Mouse (Mus musculus) forebrain, postnatal 0 days (tissue): ENCODE data around the gene Slc43a2. TPM values are rescaled to one million over a fixed set of nuclear protein-coding genes. Genes with fewer than 3 reads are reported as not detected.

Source experiments
- ATAC-seq: fragments of 200-750 bp; cut with Nextera tagmentation; 2 replicates; pipeline ENCODE4 v1.8.0; 2017; ENCODE audit warnings: mild to moderate bottlenecking, moderate library complexity
- DNase-seq: peaks from one replicate; pipeline ENCODE4 v3.0.0-alpha.2; 2015
- H3K27ac ChIP-seq: fragments of 300-500 bp; sonication (generic); 2 replicates; pipeline ENCODE4 v1.5.1; 2014; ENCODE audit warnings: low read depth, mild to moderate bottlenecking, antibody characterized with exemption, low read length, moderate library complexity, mixed read lengths
- H3K27me3 ChIP-seq: fragments of 300-500 bp; sonication (generic); 2 replicates; pipeline ENCODE4 v1.6.1; 2014; ENCODE audit warnings: mild to moderate bottlenecking, low read length, mixed read lengths; ENCODE audit not compliant: insufficient read depth
- H3K36me3 ChIP-seq: fragments of 300-500 bp; sonication (generic); 2 replicates; pipeline ENCODE4 v1.6.1; 2014; ENCODE audit warnings: mild to moderate bottlenecking, moderate library complexity; ENCODE audit not compliant: insufficient read depth
- H3K4me1 ChIP-seq: fragments of 300-500 bp; sonication (generic); 2 replicates; pipeline ENCODE4 v1.6.1; 2014; ENCODE audit warnings: antibody characterized with exemption; ENCODE audit not compliant: insufficient read depth
- H3K4me2 ChIP-seq: fragments of 300-500 bp; sonication (generic); 2 replicates; pipeline ENCODE4 v1.6.1; 2014; ENCODE audit warnings: low read depth, mild to moderate bottlenecking, moderate library complexity
- H3K4me3 ChIP-seq: fragments of 300-500 bp; sonication (generic); 2 replicates; pipeline ENCODE4 v1.5.1; 2014; ENCODE audit warnings: low read depth, low read length, mixed read lengths
- H3K9ac ChIP-seq: fragments of 300-500 bp; sonication (generic); 2 replicates; pipeline ENCODE4 v1.6.1; 2014; ENCODE audit warnings: mild to moderate bottlenecking
- H3K9me3 ChIP-seq: fragments of 300-500 bp; sonication (generic); 2 replicates; pipeline ENCODE4 v1.6.1; 2016; ENCODE audit warnings: low read length
- CTCF ChIP-seq: sonication (generic); IDR thresholded peaks from 2 replicates; pipeline ENCODE4 v1.5.1; 2016; ENCODE audit warnings: antibody characterized with exemption, control low read depth, low read depth
- WGBS: fragments of 180-500 bp; shearing (Covaris S2); extraction: QIAGEN DNeasy Blood & Tissue Kit; methylation state at CpG from one replicate; pipeline ENCODE4 v1.1.7; 2014; 5-methylcytosine and 5-hydroxymethylcytosine counted together
- polyA plus RNA-seq: library from polyadenylated mRNA; unstranded; fragments of >200 nt; fragmentation: Nextera tagmentation; extraction: Ambion mirVana; gene quantifications from 2 replicates; pipeline ENCODE4 v1.2.1, GENCODE M21; 2015
- total RNA-seq: library from RNA; depleted of rRNA; stranded (reverse); fragments of >200 nt; gene quantifications from 2 replicates; pipeline ENCODE4 v1.2.3, GENCODE M21; 2014

Gene Slc43a2
- total and polyA plus RNA-seq, 2 experiments from 2014 or later, result 14.1 to 24.0 TPM

DNA sequence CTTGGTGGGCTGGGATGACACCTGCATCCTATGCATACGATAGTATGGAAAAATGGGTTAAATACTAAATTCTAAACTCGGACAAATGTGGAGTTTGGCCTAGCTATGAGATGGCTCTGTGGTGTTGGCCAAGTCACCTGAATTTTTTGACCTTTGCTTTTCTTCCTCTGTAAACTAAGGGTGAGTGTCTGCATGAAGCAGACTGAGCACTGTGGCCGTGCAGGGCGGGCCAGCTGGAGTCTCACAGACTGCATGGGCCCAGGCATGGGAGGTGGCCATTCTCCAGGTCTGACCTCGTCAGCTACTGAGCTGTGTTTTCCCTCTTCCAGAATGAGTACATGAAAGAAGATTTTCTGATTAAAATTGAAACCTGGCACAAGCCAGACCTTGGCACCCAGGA lies 77.3 kb downstream of the Slc43a2 start:
- no peaks in the 10 kb centered on the region for H3K9me3 ChIP-seq
- no peak overlapping the region for H3K4me2 ChIP-seq
- DNase-seq, result no peak
- H3K36me3 ChIP-seq, result peaks cover 64% of the 10 kb centered on the region
- no peak for ATAC-seq
- no peak overlapping the region for H3K4me3 ChIP-seq
- no peak overlapping the region for H3K9ac ChIP-seq
- 87% methylated on average over 5 of the region's 5 CpGs for WGBS
- no peaks in the 10 kb centered on the region for H3K4me1 ChIP-seq
- no peak for TF ChIP-seq CTCF
- H3K27me3 ChIP-seq, result no peaks in the 10 kb centered on the region
- H3K27ac ChIP-seq, result no peak overlapping the region

DNA sequence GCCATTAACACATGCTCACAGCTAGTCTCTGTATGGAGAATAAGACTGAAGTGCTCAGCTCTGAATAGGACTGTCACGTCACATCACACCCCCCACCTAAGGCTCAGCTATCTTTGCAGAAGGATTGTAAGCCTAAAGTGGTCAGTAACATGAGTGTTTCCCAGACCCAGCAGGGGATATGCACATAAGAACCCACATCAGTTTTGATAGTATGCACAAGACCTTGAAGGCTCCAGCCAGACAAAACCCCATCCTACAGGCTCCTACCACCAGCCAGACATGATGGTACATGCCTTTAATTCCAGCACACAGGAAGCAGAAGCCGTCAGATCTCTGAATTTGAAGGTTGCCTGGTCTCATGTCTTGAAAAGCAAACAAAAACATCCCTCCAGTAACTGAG lies 78.5 kb downstream of the Slc43a2 start:
- H3K27me3 ChIP-seq, result no peaks in the 10 kb centered on the region
- no peak for TF ChIP-seq CTCF
- H3K4me3 ChIP-seq, result no peak overlapping the region
- H3K27ac ChIP-seq, result no peak overlapping the region
- ATAC-seq (no peak), DNase-seq (no peak)
- no peak overlapping the region for H3K9ac ChIP-seq
- peaks cover 64% of the 10 kb centered on the region for H3K36me3 ChIP-seq
- H3K4me1 ChIP-seq, result no peaks in the 10 kb centered on the region
- no peak overlapping the region for H3K4me2 ChIP-seq
- 82% methylated on average over 2 of the region's 2 CpGs for WGBS
- H3K9me3 ChIP-seq, result no peaks in the 10 kb centered on the region

GRCm38 (mm10) chr11:75614769-75615168 lies 83.3 kb downstream of the Slc43a2 start:
- Histone ChIP-seq H3K27ac (no peak overlapping the region), H3K4me1 (no peaks in the 10 kb centered on the region), H3K36me3 (peaks cover 53% of the 10 kb centered on the region), H3K9ac (no peak overlapping the region), H3K4me3 (no peak overlapping the region), H3K9me3 (no peaks in the 10 kb centered on the region), H3K4me2 (no peak overlapping the region), H3K27me3 (no peaks in the 10 kb centered on the region)
- no peak for TF ChIP-seq CTCF
- 100% methylated on average over 1 of the region's 1 CpGs for WGBS
- ATAC-seq (no peak), DNase-seq (no peak)

- peaks cover 53% of the 10 kb centered on the region for H3K36me3 ChIP-seq
- 89% methylated on average over 2 of the region's 2 CpGs for WGBS
Observed at GRCm38 (mm10) chr11:75615556-75615955, 84.1 kb downstream of the Slc43a2 start.

DNA sequence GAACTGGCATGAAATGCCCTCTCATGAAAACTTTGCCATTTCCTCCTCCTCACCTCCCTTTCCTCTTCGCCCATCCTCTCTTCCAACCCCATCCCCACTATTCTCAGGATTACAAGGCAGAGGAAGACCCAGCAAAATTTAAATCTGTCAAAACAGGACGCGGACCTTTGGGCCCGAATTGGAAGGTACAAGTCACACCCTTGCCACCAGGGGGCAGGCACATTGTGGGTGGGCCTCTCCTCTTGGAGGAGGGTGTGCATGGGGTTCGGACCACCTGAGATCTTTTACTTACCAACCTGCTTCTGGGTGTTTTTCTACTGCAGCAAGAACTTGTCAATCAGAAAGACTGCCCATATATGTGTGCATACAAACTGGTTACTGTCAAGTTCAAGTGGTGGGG lies 87.6 kb downstream of the Slc43a2 start:
- H3K9me3 ChIP-seq, result no peaks in the 10 kb centered on the region
- WGBS, result 77% methylated on average over 5 of the region's 5 CpGs
- peak; percentile 49; the same call in 1 of the 2 replicates for TF ChIP-seq CTCF
- ATAC-seq, result no peak
- H3K9ac ChIP-seq, result no peak overlapping the region
- no peak overlapping the region for H3K4me3 ChIP-seq
- H3K4me2 ChIP-seq, result no peak overlapping the region
- H3K36me3 ChIP-seq, result peaks cover 60% of the 10 kb centered on the region
- DNase-seq, result no peak
- H3K4me1 ChIP-seq, result no peaks in the 10 kb centered on the region
- no peaks in the 10 kb centered on the region for H3K27me3 ChIP-seq
- no peak overlapping the region for H3K27ac ChIP-seq

More at GRCm38 (mm10) chr11:75615556-75615955, 84.1 kb downstream of the Slc43a2 start:
- no peak for TF ChIP-seq CTCF
- Histone ChIP-seq H3K4me3 (no peak overlapping the region), H3K4me1 (no peaks in the 10 kb centered on the region), H3K9ac (no peak overlapping the region), H3K9me3 (no peaks in the 10 kb centered on the region), H3K27ac (no peak overlapping the region), H3K27me3 (no peaks in the 10 kb centered on the region), H3K4me2 (no peak overlapping the region)
- ATAC-seq, result no peak
- DNase-seq, result no peak

DNA sequence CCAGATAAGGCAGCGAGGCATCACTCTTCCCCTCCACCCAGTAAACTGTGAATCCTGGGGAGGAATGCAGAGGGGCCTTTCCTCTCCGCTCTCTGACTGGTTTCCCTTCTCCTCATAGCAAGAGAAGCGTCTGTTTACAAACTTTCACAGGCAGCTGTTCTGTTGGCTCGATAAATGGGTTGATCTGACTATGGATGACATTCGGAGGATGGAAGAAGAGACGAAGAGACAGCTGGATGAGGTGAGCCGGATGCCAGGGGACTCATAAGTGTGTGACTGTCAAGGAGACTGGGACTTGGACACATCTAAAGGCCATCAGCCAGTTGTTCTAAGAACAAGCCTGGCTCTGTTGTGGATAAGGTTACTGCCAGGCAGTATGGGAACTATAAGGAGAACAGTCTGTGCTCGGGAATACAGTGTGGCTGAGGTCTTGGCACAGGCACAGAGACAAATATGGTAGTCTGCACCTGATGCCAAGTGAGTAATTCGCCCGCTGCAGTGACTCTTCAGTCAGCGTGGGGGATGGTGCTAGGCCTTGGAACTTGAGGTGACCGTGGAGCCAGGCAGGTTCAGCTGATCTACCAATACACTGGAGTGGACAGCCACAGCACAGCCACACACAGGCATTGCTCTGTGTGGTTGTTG lies 88.8 kb downstream of the Slc43a2 start:
- Histone ChIP-seq H3K9ac (no peak overlapping the region), H3K4me1 (no peaks in the 10 kb centered on the region), H3K4me2 (no peak overlapping the region), H3K36me3 (peaks cover 61% of the 10 kb centered on the region), H3K4me3 (no peak overlapping the region), H3K27ac (no peak overlapping the region), H3K9me3 (no peaks in the 10 kb centered on the region), H3K27me3 (no peaks in the 10 kb centered on the region)
- DNase-seq (peak; percentile 25), ATAC-seq (peak; percentile 45)
- TF ChIP-seq CTCF, result no peak
- 77% methylated on average over 12 of the region's 12 CpGs for WGBS

DNA sequence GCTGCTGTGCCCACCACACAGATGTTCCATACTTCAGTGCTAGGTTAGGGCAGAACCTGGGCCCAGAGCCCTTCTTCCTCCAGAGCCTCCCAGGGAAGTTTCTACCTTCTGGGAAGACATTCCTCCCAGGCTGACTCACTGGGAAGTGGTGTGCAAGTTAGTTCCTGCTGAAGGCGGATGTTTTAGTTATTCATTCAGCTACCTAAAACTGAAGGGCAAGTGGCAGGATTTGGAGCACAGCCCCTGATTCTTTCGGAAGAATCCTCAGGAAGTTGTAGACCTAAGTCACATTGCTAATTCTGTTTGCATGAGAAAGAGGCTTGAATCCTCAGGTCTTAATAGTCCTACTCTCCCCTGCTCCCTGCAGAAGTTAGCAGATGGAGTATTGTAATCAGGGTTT lies 89.9 kb downstream of the Slc43a2 start:
- no peak overlapping the region for H3K4me2 ChIP-seq
- no peaks in the 10 kb centered on the region for H3K4me1 ChIP-seq
- ATAC-seq (no peak), DNase-seq (no peak)
- no peaks in the 10 kb centered on the region for H3K9me3 ChIP-seq
- peaks cover 72% of the 10 kb centered on the region for H3K36me3 ChIP-seq
- TF ChIP-seq CTCF, result no peak
- WGBS, result 87% methylated on average over 2 of the region's 2 CpGs
- no peaks in the 10 kb centered on the region for H3K27me3 ChIP-seq
- H3K27ac ChIP-seq, result no peak overlapping the region
- H3K4me3 ChIP-seq, result no peak overlapping the region
- H3K9ac ChIP-seq, result no peak overlapping the region
